Mouse (Mus musculus) common myeloid progenitor, adult 5-6 weeks (primary cell): ENCODE measurements around the gene Npepl1. TPM values are rescaled to one million over a fixed set of nuclear protein-coding genes. Genes with fewer than 3 reads are reported as not detected.

Source experiments
- ATAC-seq: replicated peaks from 2 replicates; pipeline ENCODE4 v1.8.0; 2016; ENCODE audit warnings: low read depth, mild to moderate bottlenecking, moderate TSS enrichment, inconsistent platforms; ENCODE audit not compliant: poor library complexity, severe bottlenecking
- total RNA-seq: library from RNA; stranded (forward); fragments of 200-1000, 187-1606 nt; gene quantifications from 2 replicates; pipeline ENCODE4 v1.2.3, GENCODE M21; 2017

The Npepl1 gene
- total RNA-seq, 1 experiment from 2014 or later, result 34.8 TPM

DNA sequence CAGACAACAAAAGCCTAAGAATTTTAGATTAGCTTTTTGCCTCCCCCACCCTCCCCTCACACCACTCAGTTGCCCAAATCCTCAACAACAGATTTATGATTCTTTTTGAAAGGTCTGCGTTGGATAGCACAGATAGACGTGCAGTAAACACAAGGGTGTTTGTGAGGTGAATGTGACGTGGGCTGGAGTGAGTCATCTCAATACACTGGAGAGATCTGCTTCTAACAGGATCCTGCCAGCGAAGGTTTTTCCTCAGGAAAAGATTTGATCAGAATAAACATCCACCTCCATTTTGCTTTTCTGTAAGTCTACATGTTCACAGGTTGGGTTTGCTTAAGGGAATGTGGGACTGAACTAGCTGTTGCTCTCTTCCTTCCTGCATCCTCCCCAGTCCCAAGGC is 6.6 kb upstream of the Npepl1 start:
- no peak for ATAC-seq

DNA sequence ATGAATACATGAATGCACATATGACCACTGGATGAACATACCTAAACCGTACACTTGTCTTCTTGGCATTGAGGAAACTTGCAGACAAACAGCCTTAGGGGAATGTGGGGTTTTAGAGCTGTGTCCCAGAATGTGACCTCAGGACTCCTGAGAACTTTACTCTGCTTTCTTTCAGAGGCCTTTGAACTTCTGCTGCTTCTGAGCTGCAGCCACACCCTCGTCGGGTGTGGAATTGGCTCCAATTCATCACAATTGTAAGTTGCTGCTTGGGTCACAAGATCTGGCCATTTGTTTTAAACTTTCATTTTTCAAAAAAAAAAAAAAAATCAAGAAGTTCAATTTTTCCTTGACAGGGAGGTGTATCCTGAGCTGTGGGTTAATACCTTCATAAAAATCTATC is 2.8 kb upstream of the Npepl1 start:
- ATAC-seq, result no peak

DNA sequence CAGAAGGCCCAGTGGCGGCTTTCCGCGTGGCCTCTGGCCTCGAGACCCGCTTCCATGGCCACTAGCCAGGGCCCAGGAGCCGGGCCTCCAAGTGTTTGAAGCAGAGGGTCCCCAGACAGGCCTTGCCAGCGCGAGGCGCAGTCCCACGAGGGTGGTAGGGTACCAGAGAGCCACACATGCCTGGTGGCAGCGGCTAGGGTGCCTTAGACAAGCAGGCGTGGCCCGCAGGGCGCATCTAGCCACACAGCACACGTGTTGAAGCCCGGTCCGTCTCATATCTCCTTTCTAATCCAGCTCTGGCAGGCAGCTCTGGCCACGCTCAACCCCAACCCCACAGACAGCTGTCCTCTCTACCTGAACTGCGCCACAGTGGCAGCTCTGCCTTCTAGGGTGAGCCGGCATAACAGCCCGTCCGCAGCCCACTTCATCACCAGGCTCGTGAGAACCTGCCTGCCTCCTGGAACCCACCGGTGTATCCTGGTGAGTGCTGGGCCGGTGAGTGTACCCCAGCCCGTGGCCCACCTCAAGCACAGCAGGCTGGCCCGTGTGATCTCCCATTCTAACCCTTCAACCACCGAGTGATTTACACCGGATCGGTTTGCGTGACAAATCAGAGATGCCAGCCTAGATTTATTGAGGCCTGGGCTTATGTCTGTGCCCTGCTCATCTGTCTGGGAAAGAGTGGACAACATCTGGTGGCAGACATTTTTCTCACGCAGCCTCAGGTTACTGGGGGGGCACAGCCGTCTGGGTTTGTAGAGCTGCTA is 817 bp downstream of the Npepl1 start:
- ATAC-seq, result peak; percentile 66

DNA sequence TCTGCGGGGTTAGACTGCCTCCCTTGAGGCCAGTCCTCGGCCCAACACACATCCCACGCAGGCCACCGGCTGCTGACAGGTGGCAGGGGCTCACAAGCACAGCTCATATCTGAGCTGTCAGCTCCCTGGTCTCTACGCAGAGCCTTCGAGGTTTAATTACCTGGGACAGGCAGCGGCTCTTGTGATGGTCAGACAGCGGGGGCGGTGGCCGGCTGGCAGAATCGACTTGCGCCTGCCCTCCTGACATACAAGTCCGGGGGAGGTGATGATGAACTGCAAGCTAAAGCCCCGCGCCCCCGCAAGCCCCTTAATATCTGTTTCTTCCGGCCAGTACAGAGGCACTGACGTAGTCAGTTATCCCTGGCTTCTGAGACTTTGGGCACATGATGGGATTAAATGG is 2.8 kb downstream of the Npepl1 start:
- ATAC-seq, result no peak

DNA sequence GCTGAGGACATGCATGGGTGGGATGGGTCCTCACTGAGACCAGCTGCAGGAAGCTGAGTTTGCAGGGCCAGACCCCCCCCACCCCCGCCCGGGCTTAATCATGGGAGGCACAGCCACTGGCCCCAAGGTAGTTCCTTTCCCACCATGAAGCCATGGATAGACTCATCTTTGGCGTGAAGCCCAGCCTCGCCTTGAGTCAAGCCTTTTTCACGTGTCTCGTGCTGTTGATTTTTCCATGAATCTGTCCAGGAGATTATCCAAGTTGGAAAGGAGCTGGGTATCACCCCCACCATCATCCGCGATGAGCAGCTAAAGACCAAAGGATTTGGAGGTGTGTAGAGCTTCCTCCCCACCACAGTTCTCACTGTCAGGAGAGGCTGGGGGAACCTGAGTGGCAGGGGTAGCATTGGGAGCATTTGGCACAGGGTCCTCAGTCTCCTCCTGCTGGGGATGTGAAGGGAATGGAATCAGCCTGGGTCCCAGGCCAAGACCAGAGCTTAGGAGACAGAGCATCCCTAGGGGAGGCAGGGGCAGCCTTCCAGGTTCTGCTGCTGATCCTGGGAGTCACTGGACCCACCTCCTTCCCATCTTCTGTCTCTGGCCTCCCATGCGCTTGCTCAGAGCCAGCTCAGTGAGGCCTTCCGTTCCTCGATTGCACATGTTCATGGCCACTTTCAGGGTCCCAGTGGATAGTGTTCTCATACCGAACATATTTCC is 4.2 kb downstream of the Npepl1 start:
- ATAC-seq, result no peak

DNA sequence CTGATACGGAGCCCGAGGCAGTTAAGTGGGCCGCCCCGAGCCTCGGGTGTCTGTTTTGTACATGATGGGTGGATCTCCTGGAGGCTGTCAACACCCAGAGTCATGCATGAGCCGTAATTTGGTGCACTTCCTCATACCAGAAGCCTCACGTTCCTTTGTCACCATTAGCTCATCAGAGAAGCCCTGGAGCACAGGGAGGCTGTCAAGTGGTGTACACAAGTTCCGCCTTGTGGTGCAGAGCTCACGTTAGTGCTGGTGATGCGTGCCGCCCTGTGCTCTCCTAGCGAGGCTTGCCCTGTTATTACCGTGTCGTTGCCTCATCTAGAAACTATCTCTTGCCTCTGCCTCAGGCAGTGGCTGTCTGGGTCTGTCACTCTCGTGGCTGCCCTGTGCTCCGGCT is 6.8 kb downstream of the Npepl1 start:
- no peak for ATAC-seq

DNA sequence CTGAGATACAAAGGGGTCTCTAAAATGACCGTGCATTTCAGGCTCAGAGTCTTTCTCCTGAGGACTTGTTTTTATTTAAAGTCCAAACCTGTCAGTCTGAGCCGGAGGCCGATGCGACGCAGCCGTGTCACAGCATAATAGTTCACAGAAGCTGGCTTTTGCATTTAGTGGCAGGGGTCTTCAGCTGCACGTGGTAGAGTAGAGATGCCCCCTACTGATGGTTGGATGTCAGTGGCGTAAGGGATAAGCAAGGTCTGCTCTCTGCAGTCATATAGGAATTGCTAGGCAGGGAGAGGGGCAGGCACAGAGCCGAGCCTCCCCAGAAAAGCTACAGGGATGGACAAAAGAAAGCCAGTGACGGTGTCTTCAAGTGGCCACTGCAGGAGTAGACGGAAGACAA is 8.0 kb downstream of the Npepl1 start:
- ATAC-seq, result no peak

DNA sequence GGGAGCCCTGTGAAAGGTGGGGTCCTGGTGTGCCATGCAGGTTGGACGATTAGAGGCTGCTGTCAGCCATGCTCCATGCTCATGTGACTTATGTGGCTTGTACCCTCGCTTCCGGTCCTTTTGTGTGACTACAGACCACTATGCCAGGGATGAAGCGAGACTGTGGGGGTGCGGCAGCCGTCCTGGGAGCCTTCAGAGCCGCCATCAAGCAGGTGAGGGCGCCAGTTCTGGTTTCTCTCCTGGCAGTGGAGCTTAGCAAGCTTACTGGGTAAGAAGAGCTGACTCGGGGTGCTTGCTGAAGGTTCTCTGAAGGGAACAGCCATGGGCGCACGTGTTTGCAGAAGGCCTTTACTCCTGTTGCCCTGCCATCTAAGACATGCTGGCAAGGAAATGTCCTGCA is 9.1 kb downstream of the Npepl1 start:
- ATAC-seq, result no peak

DNA sequence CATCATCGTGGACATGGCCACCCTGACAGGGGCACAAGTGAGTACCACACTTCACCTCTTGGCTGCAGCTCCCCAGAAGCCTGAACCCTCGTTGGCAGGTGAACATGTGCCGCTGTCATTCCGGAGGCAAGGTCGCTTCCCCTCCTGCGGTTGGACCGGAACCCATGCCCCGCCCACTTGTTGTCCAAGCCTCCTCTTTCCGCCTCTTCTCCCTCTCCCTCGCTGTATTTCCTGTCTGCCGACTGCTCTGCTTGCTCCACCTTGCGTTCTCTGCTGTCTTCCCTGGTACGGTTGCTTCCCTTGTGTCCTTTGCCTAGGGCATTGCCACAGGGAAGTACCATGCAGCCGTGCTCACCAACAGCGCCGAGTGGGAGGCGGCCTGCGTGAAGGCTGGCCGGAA is 10.5 kb downstream of the Npepl1 start:
- ATAC-seq, result no peak

DNA sequence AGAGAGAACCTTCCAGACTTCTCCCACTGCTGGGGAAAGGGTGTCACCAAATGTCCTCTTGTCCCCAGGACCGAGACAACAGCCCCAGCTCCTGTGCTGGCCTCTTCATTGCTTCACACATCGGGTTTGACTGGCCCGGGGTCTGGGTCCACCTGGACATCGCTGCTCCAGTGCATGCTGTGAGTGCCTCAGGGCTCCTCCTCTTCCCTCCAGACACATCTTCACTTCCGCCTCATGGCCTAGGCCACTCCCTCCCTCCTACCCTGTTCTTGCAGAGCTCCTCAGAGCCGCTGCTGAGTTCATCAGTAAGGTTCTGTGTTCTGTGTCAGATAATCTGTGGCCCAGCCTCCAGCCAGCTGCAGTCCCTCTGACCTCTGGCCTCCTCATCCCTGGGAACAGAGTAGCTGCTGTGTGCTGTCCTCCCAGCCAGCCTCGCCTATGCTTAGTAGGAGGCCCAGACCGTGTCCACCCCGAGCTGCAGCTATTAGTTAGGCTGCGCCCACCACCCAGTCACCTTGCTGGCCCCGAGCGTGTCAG is 11.3 kb downstream of the Npepl1 start:
- ATAC-seq, result no peak

DNA sequence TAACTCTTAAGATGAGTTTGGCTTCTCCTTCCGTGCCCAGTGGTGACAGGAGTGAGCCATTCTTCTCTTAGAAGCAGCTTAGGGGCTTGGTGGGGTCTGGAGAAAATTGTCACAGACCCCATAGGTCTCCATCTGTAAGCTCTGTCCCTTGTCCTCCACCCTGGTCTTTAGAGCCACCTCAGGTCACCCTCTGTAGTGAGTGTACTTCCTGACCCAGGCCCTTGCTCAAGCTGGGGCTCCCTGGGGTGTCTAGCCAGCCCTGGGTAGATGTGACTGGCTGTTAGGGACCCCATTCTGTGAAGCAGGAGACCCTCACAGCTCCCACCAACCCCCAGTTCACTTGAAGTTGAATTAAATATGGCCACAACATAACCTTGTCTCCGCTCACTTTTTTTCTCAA is 12.2 kb downstream of the Npepl1 start:
- ATAC-seq, result no peak

DNA sequence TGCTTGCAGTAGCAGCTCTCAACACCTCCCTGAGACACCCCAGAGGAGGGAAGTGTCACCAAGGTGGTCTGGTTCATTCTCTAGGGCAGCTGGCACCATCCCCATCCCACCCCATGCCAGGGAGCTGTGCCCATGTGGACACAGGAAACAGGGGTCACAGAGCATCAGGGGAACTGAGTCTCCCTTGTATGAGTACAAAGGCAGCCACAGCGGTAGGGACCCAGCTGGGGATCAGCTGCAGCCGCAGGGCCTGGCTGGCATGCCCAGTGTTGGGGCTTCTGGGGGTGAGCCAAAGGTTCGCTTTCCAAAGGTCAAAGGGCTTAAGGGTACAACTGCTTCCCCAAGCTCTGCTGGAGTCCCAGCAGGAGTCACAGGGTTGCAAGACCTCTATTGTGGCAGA is 13.6 kb downstream of the Npepl1 start:
- no peak for ATAC-seq

DNA sequence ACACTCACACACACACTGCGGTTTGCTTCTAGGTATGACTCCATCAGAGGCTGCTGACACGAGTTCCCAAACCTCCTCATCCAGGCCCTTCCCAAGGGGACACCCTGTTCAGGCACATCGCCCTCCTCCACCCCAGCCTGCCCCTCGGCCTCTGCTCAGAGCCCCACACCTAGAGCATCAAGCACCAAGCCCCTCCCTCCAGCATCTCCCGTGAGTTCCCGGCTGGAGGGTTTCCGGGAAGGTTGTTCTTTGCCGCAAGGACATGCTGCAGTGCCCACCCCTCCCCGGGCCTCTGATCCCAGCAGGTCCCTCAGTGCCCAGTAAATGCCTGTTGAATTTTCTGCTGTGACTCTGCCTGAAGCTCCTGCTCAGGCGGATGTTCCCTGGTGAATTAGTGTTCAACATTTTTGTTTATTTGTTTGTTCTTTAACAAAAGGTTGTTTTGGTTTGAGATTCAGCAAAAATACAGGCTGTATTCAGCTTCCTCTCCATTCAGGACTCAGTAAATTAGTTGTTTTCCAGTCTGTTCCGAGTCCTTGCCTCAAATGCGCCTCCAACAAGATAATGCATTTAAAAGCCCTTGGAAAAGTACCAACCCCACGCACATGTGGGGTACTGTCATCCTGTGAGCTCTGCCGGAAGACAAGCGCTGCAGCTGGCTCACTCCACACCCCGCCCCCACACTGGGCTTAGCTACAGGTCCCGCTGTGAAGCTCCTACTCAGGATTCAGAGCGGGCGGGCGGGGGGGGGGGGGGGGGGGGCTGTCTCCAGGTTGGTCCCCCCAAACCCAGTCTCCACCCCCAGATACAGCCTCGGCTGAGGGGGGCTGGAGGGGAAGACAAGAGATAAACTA is 16.6 kb downstream of the Npepl1 start:
- ATAC-seq, result peak; percentile 78

DNA sequence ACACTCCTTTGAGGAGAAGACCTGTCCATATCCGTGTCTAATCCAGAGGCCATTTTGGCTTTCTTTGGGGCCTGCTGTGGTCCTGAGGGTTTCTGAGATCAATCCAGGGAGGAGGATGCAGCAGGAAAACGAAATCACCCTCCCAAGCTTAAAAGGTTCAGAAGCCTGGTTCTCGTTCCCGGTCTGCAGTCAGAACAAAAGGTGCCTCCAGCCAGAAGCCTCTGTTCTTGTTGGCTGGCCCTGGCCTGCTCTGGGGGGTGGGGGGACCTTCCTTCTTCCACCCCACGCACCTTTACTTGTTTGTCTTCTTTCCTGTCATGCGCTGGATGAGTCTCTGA is 17.2 kb downstream of the Npepl1 start:
- ATAC-seq, result no peak

DNA sequence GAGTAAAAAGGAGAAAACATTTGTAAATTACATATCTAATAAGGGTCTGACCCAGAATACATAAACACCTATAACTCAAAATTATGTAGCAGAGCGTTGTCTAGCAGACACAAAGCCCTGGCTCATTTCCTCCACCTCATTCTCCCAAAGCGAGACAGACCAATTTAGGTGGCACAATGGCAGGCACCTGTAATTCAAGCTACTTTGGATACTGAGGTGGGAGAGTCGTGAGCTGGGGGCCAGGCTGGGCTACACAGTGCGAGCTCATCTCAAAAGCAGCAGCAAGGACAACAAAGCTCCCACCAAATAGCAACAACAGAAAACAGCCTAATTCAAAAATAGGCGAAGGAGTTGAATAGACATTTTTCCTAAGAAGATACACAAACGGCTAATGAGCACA is 18.8 kb downstream of the Npepl1 start:
- ATAC-seq, result no peak

DNA sequence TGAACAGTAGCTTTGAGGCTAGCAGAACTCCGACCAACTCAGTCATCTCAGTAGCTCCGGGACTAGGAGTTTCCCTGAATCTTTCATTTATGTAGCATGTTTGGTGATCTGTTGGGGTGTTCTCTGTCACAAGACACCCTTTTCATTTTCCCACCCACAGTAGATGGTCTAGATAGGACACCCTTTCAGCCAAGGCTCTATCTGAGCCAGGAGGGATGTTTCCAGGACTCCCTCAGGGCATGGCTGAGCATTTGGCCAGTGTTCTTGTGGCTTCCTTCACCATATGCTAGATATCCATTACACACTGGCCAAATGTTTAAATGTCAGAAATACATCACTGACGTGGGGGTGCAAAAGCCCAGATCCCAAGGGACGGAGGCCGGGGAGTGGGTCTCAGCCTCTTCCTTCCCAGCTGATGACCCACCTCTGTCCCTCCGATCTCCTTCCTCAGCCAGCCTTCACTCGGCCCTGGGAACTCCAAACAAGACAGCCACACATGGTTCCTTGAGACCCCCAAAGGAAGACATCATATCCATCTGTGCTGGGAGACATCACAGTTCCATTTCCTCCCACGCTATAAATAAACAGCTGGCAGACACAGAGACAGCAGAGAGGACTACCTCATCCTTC is 20.4 kb downstream of the Npepl1 start:
- ATAC-seq, result no peak

DNA sequence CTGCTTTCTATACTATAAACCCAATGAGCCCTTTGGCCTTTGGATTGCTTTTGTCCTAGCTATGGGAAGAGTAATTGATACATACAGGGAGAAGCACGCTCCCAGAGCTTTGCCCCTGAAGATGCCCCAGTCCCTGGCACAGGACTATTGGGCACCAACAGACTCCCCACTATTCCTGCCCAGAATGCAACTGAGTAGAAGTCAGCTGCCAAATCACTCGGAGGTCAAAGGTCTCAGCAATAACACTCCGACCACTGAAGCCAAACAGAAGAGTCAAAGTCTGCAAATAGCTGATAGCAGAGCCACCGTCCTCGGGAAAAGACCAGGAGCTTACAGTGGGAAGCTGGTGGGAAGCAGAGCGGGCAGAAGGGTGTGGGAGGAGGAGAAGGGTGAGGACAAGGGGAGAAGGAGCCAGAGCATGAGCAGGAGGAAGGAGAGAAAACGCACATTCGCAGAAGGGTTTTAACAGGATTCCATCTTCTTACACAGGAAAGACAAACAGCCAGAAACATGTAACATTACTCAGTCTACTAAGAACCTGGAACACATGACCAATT is 22.3 kb downstream of the Npepl1 start:
- no peak for ATAC-seq

DNA sequence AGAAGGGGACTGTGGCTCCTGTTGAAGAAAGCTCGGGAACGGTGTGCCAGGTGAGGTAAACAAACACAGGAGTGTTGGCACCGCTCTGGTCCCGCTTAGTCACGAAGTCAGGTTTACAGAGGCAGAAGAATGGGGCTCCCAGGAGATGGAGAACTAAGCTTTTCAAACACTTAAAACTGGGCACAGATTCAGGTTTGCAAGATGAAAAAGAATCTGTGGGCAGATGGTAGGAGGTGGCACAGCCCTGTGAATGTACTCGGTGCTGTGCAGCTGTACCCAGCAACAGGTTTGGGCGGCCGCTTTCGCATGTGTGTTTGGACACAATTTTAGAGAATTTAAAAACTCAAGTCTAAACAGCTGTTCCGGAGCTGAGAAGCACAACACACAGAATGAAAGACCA is 48.9 kb downstream of the Npepl1 start:
- no peak for ATAC-seq

DNA sequence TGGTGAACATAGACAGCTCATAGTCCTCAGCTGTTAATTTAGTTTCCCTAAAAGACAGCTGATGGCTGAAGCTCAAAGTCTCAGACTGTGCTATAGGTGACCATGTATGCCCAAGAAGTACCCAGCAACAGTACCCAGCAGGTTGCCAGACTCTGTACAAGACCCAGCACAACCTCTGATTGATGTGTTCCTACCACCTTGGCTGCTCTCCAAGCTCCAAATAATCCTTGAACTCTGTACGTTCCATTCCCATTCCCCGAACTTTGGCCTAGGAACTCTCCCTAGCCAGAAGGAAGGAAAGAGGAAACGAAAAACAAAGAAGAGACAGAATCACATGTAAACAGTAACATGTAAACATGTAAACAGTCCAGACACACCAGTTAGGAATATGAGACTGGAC is 50.3 kb downstream of the Npepl1 start:
- no peak for ATAC-seq
